Mouse (Mus musculus) lung, embryonic 15.5 days (tissue): ENCODE measurements around the gene Elf1. TPM values are rescaled to one million over a fixed set of nuclear protein-coding genes. Genes with fewer than 3 reads are reported as not detected.
"Not testable (repeated sequence)": the region's sequence is repeated elsewhere in the genome, so short reads cannot be mapped to it uniquely, and the experiment has no call there.

Experiments used
- ATAC-seq: fragments of 200-750 bp; cut with Nextera tagmentation; 2 replicates; pipeline ENCODE4 v1.8.0; 2017; ENCODE audit warnings: moderate number of reproducible peaks, borderline replicate concordance; ENCODE audit not compliant: low FRiP score, low TSS enrichment; ENCODE audit errors: extremely low read depth
- H3K27ac ChIP-seq: fragments of 300-500 bp; sonication (generic); 2 replicates; pipeline ENCODE4 v1.5.1; 2015; ENCODE audit warnings: moderate library complexity, mild to moderate bottlenecking, inconsistent platforms
- H3K27me3 ChIP-seq: fragments of 300-500 bp; sonication (generic); 2 replicates; pipeline ENCODE4 v1.6.1; 2015; ENCODE audit warnings: inconsistent platforms
- H3K36me3 ChIP-seq: fragments of 300-500 bp; sonication (generic); 2 replicates; pipeline ENCODE4 v1.6.1; 2015; ENCODE audit warnings: inconsistent platforms
- H3K4me1 ChIP-seq: fragments of 300-500 bp; sonication (generic); 2 replicates; pipeline ENCODE4 v1.6.1; 2015; ENCODE audit warnings: inconsistent platforms
- H3K4me2 ChIP-seq: fragments of 300-500 bp; sonication (generic); 2 replicates; pipeline ENCODE4 v1.6.1; 2015; ENCODE audit warnings: inconsistent platforms, mild to moderate bottlenecking, moderate library complexity
- H3K4me3 ChIP-seq: fragments of 300-500 bp; sonication (generic); 2 replicates; pipeline ENCODE4 v1.5.1; 2015; ENCODE audit warnings: mild to moderate bottlenecking, inconsistent platforms
- H3K9ac ChIP-seq: fragments of 300-500 bp; sonication (generic); 2 replicates; pipeline ENCODE4 v1.6.1; 2015; ENCODE audit warnings: inconsistent platforms
- H3K9me3 ChIP-seq: fragments of 300-500 bp; sonication (generic); 2 replicates; pipeline ENCODE4 v1.6.1; 2016; ENCODE audit warnings: inconsistent platforms
- WGBS: fragments of 180-500 bp; shearing (Covaris S2); methylation state at CpG from one replicate; pipeline ENCODE4 v1.1.7; 2015; 5-methylcytosine and 5-hydroxymethylcytosine counted together
- polyA plus RNA-seq: library from polyadenylated mRNA; unstranded; fragments of >200 nt; fragmentation: Nextera tagmentation; extraction: Ambion mirVana; gene quantifications from 2 replicates; pipeline ENCODE4 v1.2.1, GENCODE M21; 2015

Gene Elf1
- polyA plus RNA-seq, 1 experiment from 2014 or later, result 18.8 TPM

DNA sequence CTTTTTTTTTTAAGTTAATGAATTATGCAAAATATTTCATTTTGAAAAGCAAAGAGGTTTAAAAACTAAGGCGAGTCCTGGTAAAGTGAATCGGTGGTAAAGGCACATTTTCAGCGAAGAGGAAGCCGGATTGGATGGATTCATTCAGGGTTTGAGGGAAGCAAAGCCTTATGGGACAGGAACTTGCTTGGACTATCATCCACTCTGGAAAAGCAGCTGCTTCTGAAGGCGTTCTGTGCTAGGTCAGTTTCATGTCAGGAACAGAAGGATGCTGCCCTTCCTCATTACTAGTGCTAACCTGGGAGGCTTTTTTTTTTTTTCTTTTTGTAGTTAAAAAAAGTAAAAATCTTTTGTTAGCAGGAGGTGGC, 35.2 kb downstream of the Elf1 start:
- 71% methylated on average over 5 of the region's 5 CpGs for WGBS
- Histone ChIP-seq H3K27ac (peak overlapping the region; percentile 63), H3K27me3 (no peaks in the 10 kb centered on the region), H3K4me3 (peak overlapping the region; percentile 25), H3K36me3 (no peaks in the 10 kb centered on the region), H3K4me2 (peak overlapping the region; percentile 29), H3K9me3 (no peaks in the 10 kb centered on the region), H3K4me1 (peaks cover 18% of the 10 kb centered on the region; the same call in 1 of the 2 replicates), H3K9ac (no peak overlapping the region)
- no peak for ATAC-seq

DNA sequence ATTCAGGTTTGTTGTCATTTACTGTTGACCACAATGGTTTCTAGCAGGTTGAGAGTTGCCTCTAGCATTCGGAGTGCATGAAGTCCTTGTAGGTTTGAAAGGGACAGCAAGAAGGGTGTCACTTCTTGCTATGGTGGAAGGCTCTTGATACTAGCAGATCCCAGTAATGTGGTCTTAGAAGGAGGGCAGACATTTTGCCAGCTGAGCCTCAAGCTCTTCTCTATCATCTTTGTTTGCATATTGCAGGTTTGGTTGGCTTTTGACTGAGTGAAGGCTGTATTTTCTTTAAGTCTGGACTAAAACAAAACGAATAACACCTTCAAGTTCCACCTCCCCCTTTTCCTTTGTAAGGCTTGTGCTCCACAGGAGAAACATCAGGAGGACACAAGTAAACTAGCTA, 35.8 kb downstream of the Elf1 start:
- Histone ChIP-seq H3K4me2 (0 out of 2 replicates have a peak overlapping the region, but pooled peaks have one; percentile 7), H3K4me3 (no peak overlapping the region), H3K36me3 (no peaks in the 10 kb centered on the region), H3K9ac (no peak overlapping the region), H3K27me3 (no peaks in the 10 kb centered on the region), H3K27ac (0 out of 2 replicates have a peak overlapping the region, but pooled peaks have one; percentile 12), H3K4me1 (peaks cover 21% of the 10 kb centered on the region; the same call in 1 of the 2 replicates), H3K9me3 (no peaks in the 10 kb centered on the region)
- 67% methylated on average over 2 of the region's 2 CpGs for WGBS
- ATAC-seq, result no peak

DNA sequence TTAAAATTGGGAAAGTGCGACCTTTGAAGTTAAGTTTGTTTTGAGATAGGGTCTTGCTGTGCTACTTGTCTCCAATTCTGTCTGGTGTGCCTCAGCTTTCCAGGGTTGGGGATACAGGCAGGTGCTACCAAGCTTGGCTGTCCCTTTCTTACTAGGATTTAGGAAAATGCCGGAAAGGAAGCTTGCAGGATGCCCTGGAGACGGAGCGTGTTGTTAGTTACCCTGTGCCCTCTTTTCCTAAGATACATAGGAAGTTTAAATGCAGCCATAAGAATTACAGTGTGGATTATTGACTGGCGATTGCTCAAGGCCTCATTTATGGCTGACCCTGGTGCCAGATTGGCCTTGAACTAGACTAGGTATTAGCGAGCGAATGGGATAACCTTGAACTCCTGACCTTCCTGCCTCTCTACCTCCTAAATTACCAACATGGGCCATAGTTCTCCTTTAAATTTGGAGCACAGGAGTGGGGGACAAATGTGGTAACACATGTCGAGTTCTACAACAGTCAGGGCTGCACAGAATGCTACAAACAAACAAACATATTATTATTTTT, 36.3 kb downstream of the Elf1 start:
- Histone ChIP-seq H3K36me3 (no peaks in the 10 kb centered on the region), H3K4me1 (peaks cover 25% of the 10 kb centered on the region; the same call in 1 of the 2 replicates), H3K4me2 (0 out of 2 replicates have a peak overlapping the region, but pooled peaks have one; percentile 7), H3K27me3 (no peaks in the 10 kb centered on the region), H3K9me3 (no peaks in the 10 kb centered on the region), H3K9ac (no peak overlapping the region), H3K4me3 (no peak overlapping the region), H3K27ac (no peak overlapping the region)
- no peak for ATAC-seq
- 80% methylated on average over 8 of the region's 8 CpGs for WGBS

DNA sequence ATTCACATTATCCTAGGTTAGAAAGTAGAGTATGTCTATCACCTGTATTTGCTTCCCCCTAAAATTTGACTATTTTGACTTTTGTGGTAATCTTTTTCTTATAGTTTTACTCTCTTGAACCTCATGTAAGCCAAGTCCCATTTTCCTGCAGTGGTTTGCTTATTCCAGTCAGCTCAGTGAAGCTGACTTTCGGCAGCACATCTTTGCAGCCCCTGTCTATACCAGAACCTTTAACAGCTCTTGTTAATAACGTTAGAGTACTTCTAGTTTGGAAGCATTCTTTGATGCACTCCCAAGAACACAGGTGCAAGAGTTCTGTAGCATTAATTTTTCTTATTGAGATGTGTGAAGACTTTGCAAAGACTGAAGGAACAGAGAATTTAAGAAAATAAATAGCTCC, 37.1 kb downstream of the Elf1 start:
- H3K9ac ChIP-seq, result no peak overlapping the region
- H3K27me3 ChIP-seq, result no peaks in the 10 kb centered on the region
- H3K4me2 ChIP-seq, result no peak overlapping the region
- no peak overlapping the region for H3K4me3 ChIP-seq
- H3K36me3 ChIP-seq, result no peaks in the 10 kb centered on the region
- H3K9me3 ChIP-seq, result no peaks in the 10 kb centered on the region
- no peak for ATAC-seq
- peaks cover 28% of the 10 kb centered on the region; the same call in 1 of the 2 replicates for H3K4me1 ChIP-seq
- WGBS, result 66% methylated on average over 2 of the region's 2 CpGs
- H3K27ac ChIP-seq, result no peak overlapping the region

- ATAC-seq, result no peak
- H3K4me1 ChIP-seq, result peaks cover 28% of the 10 kb centered on the region; the same call in 1 of the 2 replicates
- H3K4me2 ChIP-seq, result peak overlapping the region; percentile 7; the same call in 1 of the 2 replicates
- H3K36me3 ChIP-seq, result no peaks in the 10 kb centered on the region
- H3K4me3 ChIP-seq, result no peak overlapping the region
- H3K27ac ChIP-seq, result peak overlapping the region; percentile 37; the same call in 1 of the 2 replicates
- WGBS, result 54% methylated on average over 19 of the region's 19 CpGs
- H3K27me3 ChIP-seq, result no peaks in the 10 kb centered on the region
- H3K9ac ChIP-seq, result no peak overlapping the region
- H3K9me3 ChIP-seq, result no peaks in the 10 kb centered on the region
Measured at GRCm38 (mm10) chr14:79518761-79519662, 38.0 kb downstream of the Elf1 start.

GRCm38 (mm10) chr14:79519663-79519975, 38.6 kb downstream of the Elf1 start:
- WGBS, result 58% methylated on average over 1 of the region's 1 CpGs
- no peak overlapping the region for H3K4me2 ChIP-seq
- no peak overlapping the region for H3K27ac ChIP-seq

GRCm38 (mm10) chr14:79520612-79521011, 39.6 kb downstream of the Elf1 start:
- peaks cover 28% of the 10 kb centered on the region; the same call in 1 of the 2 replicates for H3K4me1 ChIP-seq
- no peak overlapping the region for H3K4me3 ChIP-seq
- H3K4me2 ChIP-seq, result no peak overlapping the region
- H3K9me3 ChIP-seq, result no peaks in the 10 kb centered on the region
- no peak for ATAC-seq
- no peaks in the 10 kb centered on the region for H3K27me3 ChIP-seq
- no peak overlapping the region for H3K27ac ChIP-seq
- no peak overlapping the region for H3K9ac ChIP-seq
- H3K36me3 ChIP-seq, result no peaks in the 10 kb centered on the region

More at GRCm38 (mm10) chr14:79519663-79519975, 38.6 kb downstream of the Elf1 start:
- Histone ChIP-seq H3K36me3 (no peaks in the 10 kb centered on the region), H3K27me3 (no peaks in the 10 kb centered on the region), H3K9ac (no peak overlapping the region), H3K4me3 (no peak overlapping the region), H3K4me1 (peaks cover 28% of the 10 kb centered on the region; the same call in 1 of the 2 replicates), H3K9me3 (no peaks in the 10 kb centered on the region)
- ATAC-seq, result no peak

DNA sequence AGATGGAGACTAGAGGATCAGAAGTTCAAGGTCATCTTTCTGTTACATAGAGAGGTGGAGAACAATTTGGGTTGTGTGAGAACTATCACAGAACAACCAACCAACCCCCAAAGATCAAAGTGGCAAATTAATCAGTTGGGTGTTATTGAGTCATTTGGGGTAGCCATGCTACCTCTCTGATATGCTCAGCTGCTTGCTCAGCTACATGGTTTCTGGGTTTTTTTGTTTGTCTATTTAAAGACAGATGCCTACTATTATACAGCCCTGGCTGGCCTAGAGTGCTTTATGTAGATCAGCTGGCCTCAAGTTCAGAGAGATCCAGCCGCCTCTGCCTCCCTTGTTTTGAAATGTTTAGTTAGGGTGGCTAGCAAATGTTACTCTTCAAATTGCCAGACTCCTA, 40.1 kb downstream of the Elf1 start:
- Histone ChIP-seq H3K4me2 (no peak overlapping the region), H3K27ac (0 out of 2 replicates have a peak overlapping the region, but pooled peaks have one; percentile 29), H3K4me1 (peaks cover 28% of the 10 kb centered on the region; the same call in 1 of the 2 replicates), H3K27me3 (no peaks in the 10 kb centered on the region), H3K4me3 (no peak overlapping the region), H3K9ac (no peak overlapping the region), H3K36me3 (no peaks in the 10 kb centered on the region), H3K9me3 (no peaks in the 10 kb centered on the region)
- ATAC-seq, result no peak
- 83% methylated on average over 1 of the region's 1 CpGs for WGBS

DNA sequence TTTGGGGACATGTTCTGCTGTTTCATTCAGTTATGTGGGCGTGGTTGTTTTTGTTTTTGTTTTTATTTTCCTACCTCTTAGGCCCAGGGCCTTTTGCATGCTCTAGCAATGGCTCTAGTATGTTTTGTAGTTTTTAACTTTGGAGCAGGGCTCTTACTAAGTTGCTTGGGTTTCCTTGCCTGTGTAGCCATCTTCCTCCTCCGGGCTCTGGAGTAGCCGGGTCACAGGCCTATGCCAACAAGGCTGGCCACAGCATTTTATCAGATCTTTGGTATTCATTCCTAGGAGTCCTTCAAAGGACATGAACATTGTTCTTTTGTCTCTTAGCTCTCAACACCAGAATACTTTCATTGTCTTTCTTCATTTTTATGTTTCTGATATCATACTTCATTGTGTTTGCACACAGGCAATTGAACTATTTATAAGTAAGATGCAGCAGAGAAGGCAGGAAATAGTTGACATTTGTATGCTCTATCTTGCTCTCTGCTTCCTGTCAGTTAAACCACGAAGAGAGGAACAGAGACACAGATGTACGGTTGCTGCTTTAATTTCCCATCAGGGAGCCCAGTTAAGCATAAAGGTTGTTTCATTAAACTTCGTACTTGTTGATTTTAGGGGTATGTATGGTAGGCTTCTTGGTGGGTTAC, 40.6 kb downstream of the Elf1 start:
- no peaks in the 10 kb centered on the region for H3K36me3 ChIP-seq
- 52% methylated on average over 6 of the region's 6 CpGs for WGBS
- peaks cover 28% of the 10 kb centered on the region; the same call in 1 of the 2 replicates for H3K4me1 ChIP-seq
- H3K4me3 ChIP-seq, result no peak overlapping the region
- no peak overlapping the region for H3K9ac ChIP-seq
- H3K27ac ChIP-seq, result peak overlapping the region; percentile 29; the same call in 1 of the 2 replicates
- H3K27me3 ChIP-seq, result no peaks in the 10 kb centered on the region
- ATAC-seq, result no peak
- H3K9me3 ChIP-seq, result no peaks in the 10 kb centered on the region
- H3K4me2 ChIP-seq, result no peak overlapping the region

DNA sequence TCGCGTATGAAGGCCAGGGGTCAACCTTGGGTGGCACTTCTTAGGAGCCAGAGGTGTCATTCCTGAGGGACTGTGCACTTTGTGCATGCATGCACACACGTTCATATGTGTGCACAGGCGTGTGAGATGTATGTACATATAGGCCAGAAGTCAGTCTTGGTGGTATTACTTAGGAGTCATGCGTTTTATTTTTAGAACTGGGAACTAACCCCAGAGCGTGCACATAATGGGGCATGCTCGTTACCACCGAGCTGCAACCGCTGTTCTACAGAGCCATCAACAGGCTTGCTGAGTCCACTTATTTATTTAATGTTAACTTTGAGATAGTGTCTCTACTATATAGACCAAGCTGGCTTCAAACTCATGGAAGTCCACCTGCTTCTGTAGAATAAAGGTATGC, 41.4 kb downstream of the Elf1 start:
- H3K27ac ChIP-seq, result no peak overlapping the region
- whole genome bisulfite sequencing, result 84% methylated on average over 9 of the region's 9 CpGs
- H3K9ac ChIP-seq, result no peak overlapping the region
- no peaks in the 10 kb centered on the region for H3K27me3 ChIP-seq
- no peaks in the 10 kb centered on the region for H3K36me3 ChIP-seq
- H3K9me3 ChIP-seq, result no peaks in the 10 kb centered on the region
- no peak overlapping the region for H3K4me2 ChIP-seq
- H3K4me1 ChIP-seq, result peaks cover 26% of the 10 kb centered on the region; the same call in 1 of the 2 replicates
- no peak for ATAC-seq
- no peak overlapping the region for H3K4me3 ChIP-seq

DNA sequence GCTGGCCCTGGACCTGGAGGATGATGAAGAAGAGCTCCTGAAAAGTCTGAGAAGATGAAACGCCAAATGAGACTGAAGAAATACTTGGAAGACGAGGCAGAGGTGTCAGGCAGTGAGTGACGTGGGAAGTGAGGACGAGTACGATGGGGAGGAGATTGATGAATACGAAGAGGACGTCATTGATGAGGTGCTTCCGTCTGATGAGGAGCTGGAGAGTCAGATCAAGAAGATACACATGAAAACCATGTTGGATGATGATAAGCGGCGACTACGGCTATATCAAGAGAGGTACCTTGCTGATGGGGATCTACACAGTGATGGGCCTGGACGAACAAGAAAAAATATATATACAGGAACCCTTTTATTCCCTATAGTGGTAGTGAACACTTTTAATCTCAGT, 45.1 kb downstream of the Elf1 start:
- H3K9me3 ChIP-seq, H3K27me3 ChIP-seq, H3K4me3 ChIP-seq, H3K36me3 ChIP-seq, H3K27ac ChIP-seq, ATAC-seq, H3K9ac ChIP-seq, H3K4me2 ChIP-seq: not testable (repeated sequence)
- H3K4me1 ChIP-seq, result peaks cover 18% of the 10 kb centered on the region; the same call in 1 of the 2 replicates
- WGBS, result 80% methylated on average over 12 of the region's 12 CpGs
